Mouse (Mus musculus): Measurements from ENCODE around the gene Smim20.

GRCm38 (mm10) chr5:53304936-53305335 is 38.1 kb downstream of the Smim20 start:
- TF ChIP-seq CTCF (conservative IDR thresholded peaks at IDR 0.05; ENCODE audit: low read length): no peak
- TF ChIP-seq POU5F1 (IDR thresholded peaks at IDR 0.05; ENCODE audit: borderline replicate concordance, low read length): no peak
- no peak for TF ChIP-seq NANOG (IDR thresholded peaks at IDR 0.05; ENCODE audit: borderline replicate concordance, low read length)
